ENCODE assay signal across 25 mouse cellular contexts in genomic region chr2:118442172-118442571, GRCm38 (mm10). TPM values are rescaled to one million over a fixed set of nuclear protein-coding genes. Genes with fewer than 3 reads are reported as not detected.
DNase-seq lines count a peak whose midpoint lies in the region; ATAC-seq and TF ChIP-seq lines count a peak whose summit lies in the region.
"Had no signal": no experiment of that assay in that cellular context is flagged by ENCODE, and none has a peak within 500 bp of the region (broad histone marks: within the 10 kb centered on the region; RNA-seq: fewer than 3 reads in every experiment).

No protein-coding gene starts in this region.

- DNase-seq in hindbrain, embryonic 10.5 days (ENCODE audit: low spot score) = no peak
- no peak for DNase-seq in hindbrain, embryonic 11.5 days (ENCODE audit: low spot score)
- DNase-seq in retina, postnatal 1 day = peak; percentile 6
- no peak for DNase-seq in retina, embryonic 14.5 days (ENCODE audit: low spot score)
- peak in 1 of 3 experiments; percentile 11 for DNase-seq in liver, embryonic 14.5 days (ENCODE audit: low read depth in 3 of 3, low spot score in 3 of 3)
- no peak for DNase-seq in adrenal gland, adult 8-10 months
- DNase-seq in cerebellum, adult 9-10 months = no peak
- DNase-seq: B cell, adult 2 months; cerebellum, adult 8-10 months; gastrocnemius, postnatal 10 days; heart, adult 18-20 months; heart, postnatal 36 days; kidney, adult 18-20 months; kidney, postnatal 10 days; left cerebral cortex, postnatal 4 days; midbrain, embryonic 14.5 days; right cerebral cortex, postnatal 25 days; thymus, adult 18-20 months; thymus, postnatal 4 days had no signal

- 79% methylated on average over 5 of the region's 5 CpGs for WGBS in hindbrain, embryonic 10.5 days
- WGBS in hindbrain, embryonic 11.5 days = 76% methylated on average over 5 of the region's 5 CpGs
- 72% methylated on average over 5 of the region's 5 CpGs for WGBS in liver, embryonic 14.5 days (ENCODE audit: insufficient replicate concordance)

- H3K9me3 ChIP-seq in hindbrain, embryonic 10.5 days = no peaks in the 10 kb centered on the region
- no peaks in the 10 kb centered on the region for H3K9me3 ChIP-seq in hindbrain, embryonic 11.5 days (ENCODE audit: control insufficient read depth, low read length)
- H3K9me3 ChIP-seq in liver, embryonic 14.5 days (ENCODE audit: control insufficient read depth, low read length) = no peaks in the 10 kb centered on the region
- H3K9me3 ChIP-seq: embryonic facial prominence, embryonic 13.5 days; heart, embryonic 13.5 days; neural tube, embryonic 15.5 days; stomach, embryonic 15.5 days had no signal

- no peak overlapping the region for H3K4me3 ChIP-seq in hindbrain, embryonic 10.5 days
- H3K4me3 ChIP-seq in hindbrain, embryonic 11.5 days (ENCODE audit: low read depth, low read length) = no peak overlapping the region
- no peak overlapping the region for H3K4me3 ChIP-seq in liver, embryonic 14.5 days (ENCODE audit: insufficient read depth in 1 of 2, low read depth in 2 of 2, low read length in 2 of 2)
- H3K4me3 ChIP-seq: embryonic facial prominence, embryonic 13.5 days; heart, embryonic 13.5 days; left cerebral cortex, adult 2 months; neural tube, embryonic 15.5 days; stomach, embryonic 15.5 days had no signal

- no peak overlapping the region for H3K4me2 ChIP-seq in hindbrain, embryonic 11.5 days (replicated peaks; ENCODE audit: low read depth, low read length)
- no peak overlapping the region for H3K4me2 ChIP-seq in liver, embryonic 14.5 days (ENCODE audit: low read depth)
- H3K4me2 ChIP-seq: embryonic facial prominence, embryonic 13.5 days; heart, embryonic 13.5 days; neural tube, embryonic 15.5 days; stomach, embryonic 15.5 days had no signal

- H3K36me3 ChIP-seq in hindbrain, embryonic 10.5 days = peaks cover 58% of the 10 kb centered on the region
- no peaks in the 10 kb centered on the region for H3K36me3 ChIP-seq in hindbrain, embryonic 11.5 days (ENCODE audit: control insufficient read depth, insufficient read depth, low read length)
- H3K36me3 ChIP-seq in liver, embryonic 14.5 days (replicated peaks; ENCODE audit: control insufficient read depth, insufficient read depth, low read depth) = peaks cover 4% of the 10 kb centered on the region; the same call in 1 of the 2 replicates

- H3K9ac ChIP-seq in hindbrain, embryonic 11.5 days (ENCODE audit: low read depth, low read length) = no peak overlapping the region
- no peak overlapping the region for H3K9ac ChIP-seq in liver, embryonic 14.5 days (replicated peaks)
- H3K9ac ChIP-seq: embryonic facial prominence, embryonic 13.5 days; heart, embryonic 13.5 days; neural tube, embryonic 15.5 days; stomach, embryonic 15.5 days had no signal

- TF ChIP-seq EP300 in liver, embryonic 14.5 days (IDR thresholded peaks at IDR 0.05; ENCODE audit: low read depth) = no peak

- ATAC-seq in hindbrain, embryonic 11.5 days (ENCODE audit: low FRiP score) = no peak
- peak; percentile 45; the same call in 1 of the 2 replicates for ATAC-seq in liver, embryonic 14.5 days (ENCODE audit: insufficient read depth)

- no peaks in the 10 kb centered on the region for H3K27me3 ChIP-seq in hindbrain, embryonic 10.5 days (ENCODE audit: insufficient read depth, poor library complexity, severe bottlenecking)
- H3K27me3 ChIP-seq in hindbrain, embryonic 11.5 days (ENCODE audit: control insufficient read depth, insufficient read depth, low read length) = no peaks in the 10 kb centered on the region
- H3K27me3 ChIP-seq in liver, embryonic 14.5 days (ENCODE audit: control insufficient read depth, insufficient read depth, low read length) = no peaks in the 10 kb centered on the region
- H3K27me3 ChIP-seq: embryonic facial prominence, embryonic 13.5 days; heart, embryonic 13.5 days; neural tube, embryonic 15.5 days; stomach, embryonic 15.5 days had no signal

- H3K4me1 ChIP-seq in hindbrain, embryonic 10.5 days (replicated peaks) = peaks cover 24% of the 10 kb centered on the region
- no peaks in the 10 kb centered on the region for H3K4me1 ChIP-seq in hindbrain, embryonic 11.5 days (replicated peaks; ENCODE audit: control insufficient read depth, insufficient read depth, low read length)
- H3K4me1 ChIP-seq in liver, embryonic 14.5 days (replicated peaks; ENCODE audit: control insufficient read depth in 2 of 2, insufficient read depth in 2 of 2, low read length in 1 of 2) = peaks cover 0 to 2% of the 10 kb centered on the region in 2 experiments; a peak in 1 of 4 replicates
- H3K4me1 ChIP-seq: stomach, embryonic 15.5 days had no signal

- no peak for TF ChIP-seq CTCF in liver, embryonic 14.5 days (IDR thresholded peaks at IDR 0.05; ENCODE audit: low read depth)

- H3K27ac ChIP-seq in hindbrain, embryonic 10.5 days = peak overlapping the region; percentile 77
- no peak overlapping the region for H3K27ac ChIP-seq in hindbrain, embryonic 11.5 days (ENCODE audit: low read depth, low read length)
- no peak overlapping the region for H3K27ac ChIP-seq in liver, embryonic 14.5 days
- H3K27ac ChIP-seq: embryonic facial prominence, embryonic 13.5 days; heart, embryonic 13.5 days; left cerebral cortex, adult 2 months; macrophage; neural tube, embryonic 15.5 days; stomach, embryonic 15.5 days had no signal

RNA-seq across cellular contexts. Expression of gene Srp14, which starts 37.3 kb away (rescaled TPM):
- 281 and 316 TPM in 2 replicates for polyA plus RNA-seq in hindbrain, embryonic 10.5 days (2016; fragmentation: Nextera tagmentation; extraction: Ambion mirVana)
- 304 and 306 TPM in 2 replicates for polyA plus RNA-seq in hindbrain, embryonic 11.5 days (2014; fragmentation: Nextera tagmentation; extraction: Ambion mirVana)
- 46.6 and 59.2 TPM in 2 replicates for polyA plus RNA-seq in liver, embryonic 14.5 days (2012; rRNA removed)
- 93.7 and 102 TPM in 2 replicates for polyA plus RNA-seq in liver, embryonic 14.5 days (2014; fragmentation: Nextera tagmentation; extraction: Ambion mirVana)
- 100 to 1,000 TPM; 238 to 265 (median 255) TPM for total RNA-seq in adrenal gland, adult 8-10 months (2022)

RNA-seq across cellular contexts. Expression of gene Eif2ak4, which starts 53.8 kb away (rescaled TPM):
- 11.4 and 14.2 TPM in 2 replicates for polyA plus RNA-seq in hindbrain, embryonic 10.5 days (2016; fragmentation: Nextera tagmentation; extraction: Ambion mirVana)
- 11.0 and 11.7 TPM in 2 replicates for polyA plus RNA-seq in hindbrain, embryonic 11.5 days (2014; fragmentation: Nextera tagmentation; extraction: Ambion mirVana)
- polyA plus RNA-seq in liver, embryonic 14.5 days (2012; rRNA removed) = 5.7 and 6.3 TPM in 2 replicates
- polyA plus RNA-seq in liver, embryonic 14.5 days (2014; fragmentation: Nextera tagmentation; extraction: Ambion mirVana) = 3.7 and 4.9 TPM in 2 replicates
- 10 to 100 TPM; 17.1 to 32.5 (median 26.1) TPM for total RNA-seq in adrenal gland, adult 8-10 months (2022)
